In genomic region chr2:165285621-165286020, GRCm38 (mm10) we compare ENCODE assay signal across 10 mouse cellular contexts. TPM values are rescaled to one million over a fixed set of nuclear protein-coding genes. Genes with fewer than 3 reads are reported as not detected.
DNase-seq lines count a peak whose midpoint lies in the region; ATAC-seq and TF ChIP-seq lines count a peak whose summit lies in the region.
"Had no signal": no experiment of that assay in that cellular context is flagged by ENCODE, and none has a peak within 500 bp of the region (broad histone marks: within the 10 kb centered on the region; RNA-seq: fewer than 3 reads in every experiment).

No protein-coding gene starts in this region.

- H3K9ac ChIP-seq in liver, postnatal 0 days (replicated peaks): no peak overlapping the region; the same call in 1 of the 2 replicates

- WGBS in liver, postnatal 0 days (ENCODE audit: insufficient replicate concordance): 39% methylated on average over 8 of the region's 8 CpGs

- peak; percentile 64 for DNase-seq in CD4-positive, CD25-positive, alpha-beta regulatory T cell, adult 2 months (ENCODE audit: low read depth, low spot score)
- peak; percentile 24 for DNase-seq in c-Kit-positive CD71-negative TER-119-negative erythroid progenitor cells, embryonic 14.5 days (ENCODE audit: low read depth)
- peak; percentile 64 for DNase-seq in liver, postnatal 0 days
- DNase-seq in spleen, postnatal 36 days (ENCODE audit: low spot score in 2 of 2): peak; percentile 75 to 76
- no peak for DNase-seq in cerebellum, adult 11 months
- DNase-seq in kidney, adult 8-10 months: no peak
- DNase-seq: kidney, adult 18-20 months had no signal

- no peaks in the 10 kb centered on the region for H3K9me3 ChIP-seq in liver, postnatal 0 days (ENCODE audit: low read length)

- no peaks in the 10 kb centered on the region for H3K27me3 ChIP-seq in liver, postnatal 0 days (ENCODE audit: insufficient read depth, low read length)
- H3K27me3 ChIP-seq: Patski had no signal

- peaks cover 30% of the 10 kb centered on the region for H3K4me1 ChIP-seq in liver, postnatal 0 days (ENCODE audit: insufficient read depth)

- no peak for TF ChIP-seq EP300 in liver, postnatal 0 days (IDR thresholded peaks at IDR 0.05; ENCODE audit: low read depth)

- peak overlapping the region; percentile 73; the same call in 1 of the 2 replicates for H3K4me3 ChIP-seq in liver, postnatal 0 days (ENCODE audit: low read depth, low read length)

- H3K27ac ChIP-seq in liver, postnatal 0 days (ENCODE audit: low read depth): peak overlapping the region; percentile 85

- peak; percentile 12; the same call in 1 of the 2 replicates for ATAC-seq in liver, postnatal 0 days
- ATAC-seq in erythroblast, adult 5-6 weeks (replicated peaks; ENCODE audit: low FRiP score, poor library complexity, severe bottlenecking): no peak
- ATAC-seq: Patski had no signal

- peak overlapping the region; percentile 96 for H3K4me2 ChIP-seq in liver, postnatal 0 days (ENCODE audit: low read depth, low read length)

- no peak for TF ChIP-seq CTCF in liver, postnatal 0 days (IDR thresholded peaks at IDR 0.05; ENCODE audit: low read depth)

- H3K36me3 ChIP-seq in liver, postnatal 0 days (replicated peaks; ENCODE audit: insufficient read depth, low read length): peaks cover 24% of the 10 kb centered on the region

RNA-seq across cellular contexts. Expression of gene Slc35c2, which starts 2.0 kb away (rescaled TPM):
- polyA plus RNA-seq in liver, postnatal 0 days (2015; fragmentation: Nextera tagmentation; extraction: Ambion mirVana): 29.3 and 30.5 TPM in 2 replicates
- 22.6 and 34.2 TPM in 2 replicates for total RNA-seq in erythroblast, adult 5-6 weeks (2015; ENCODE audit: low replicate concordance)
- 10.0 and 14.6 TPM in 2 replicates for total RNA-seq in erythroblast, adult 5-6 weeks (2017; ENCODE audit: low replicate concordance)

RNA-seq across cellular contexts. Expression of gene Elmo2, which starts 40.7 kb away (rescaled TPM):
- 11.0 and 12.3 TPM in 2 replicates for polyA plus RNA-seq in liver, postnatal 0 days (2015; fragmentation: Nextera tagmentation; extraction: Ambion mirVana)
- total RNA-seq in erythroblast, adult 5-6 weeks (2015; ENCODE audit: low replicate concordance): 15.8 and 15.9 TPM in 2 replicates
- 5.6 and 9.4 TPM in 2 replicates for total RNA-seq in erythroblast, adult 5-6 weeks (2017; ENCODE audit: low replicate concordance)

RNA-seq across cellular contexts. Expression of gene Cdh22, which starts 51.0 kb away (rescaled TPM):
- not detected in 2 replicates for polyA plus RNA-seq in liver, postnatal 0 days (2015; fragmentation: Nextera tagmentation; extraction: Ambion mirVana)
- not detected in 2 replicates for total RNA-seq in erythroblast, adult 5-6 weeks (2015; ENCODE audit: low replicate concordance)
- not detected in 2 replicates for total RNA-seq in erythroblast, adult 5-6 weeks (2017; ENCODE audit: low replicate concordance)
- polyA plus RNA-seq: erythroblast, embryonic 14.5 days; Patski had no signal

Comparison
In these comparisons a context has a peak if more than half of its experiments do, and no peak if none do; other contexts are left out.
1. DNase-seq: peak in CD4-positive, CD25-positive, alpha-beta regulatory T cell, adult 2 months (single experiment), c-Kit-positive CD71-negative TER-119-negative erythroid progenitor cells, embryonic 14.5 days (single experiment), liver, postnatal 0 days (single experiment) and spleen, postnatal 36 days (2 of 2); none in cerebellum, adult 11 months (single experiment) and kidney, adult 8-10 months (0 of 2).